Comparison of ENCODE assay signal across 7 mouse cellular contexts in genomic region chr4:148940674-148941211, GRCm38 (mm10).
DNase-seq lines count a peak whose midpoint lies in the region; ATAC-seq and TF ChIP-seq lines count a peak whose summit lies in the region.

No protein-coding gene starts in this region.

- H3K4me2 ChIP-seq in forebrain, embryonic 12.5 days = peak overlapping the region; percentile 42
- peak overlapping the region; percentile 17; the same call in 1 of the 2 replicates for H3K4me2 ChIP-seq in hindbrain, embryonic 11.5 days (replicated peaks; ENCODE audit: low read depth, low read length)
- H3K4me2 ChIP-seq in limb, embryonic 12.5 days = peak overlapping the region; percentile 46
- H3K4me2 ChIP-seq in midbrain, embryonic 11.5 days = peak overlapping the region; percentile 38

- peak; percentile 90 for ATAC-seq in forebrain, embryonic 12.5 days (ENCODE audit: low FRiP score)
- ATAC-seq in hindbrain, embryonic 11.5 days (ENCODE audit: low FRiP score) = peak; percentile 92
- peak; percentile 51 for ATAC-seq in limb, embryonic 12.5 days (ENCODE audit: insufficient number of reproducible peaks, insufficient read depth, low FRiP score, low TSS enrichment, low read depth)
- ATAC-seq in midbrain, embryonic 11.5 days (ENCODE audit: low FRiP score) = peak; percentile 95

- no peaks in the 10 kb centered on the region for H3K9me3 ChIP-seq in E14TG2a.4 (ENCODE audit: low read length)
- H3K9me3 ChIP-seq in forebrain, embryonic 12.5 days = no peaks in the 10 kb centered on the region
- no peaks in the 10 kb centered on the region for H3K9me3 ChIP-seq in hindbrain, embryonic 11.5 days (ENCODE audit: control insufficient read depth, low read length)
- H3K9me3 ChIP-seq in limb, embryonic 12.5 days = no peaks in the 10 kb centered on the region
- no peaks in the 10 kb centered on the region for H3K9me3 ChIP-seq in midbrain, embryonic 11.5 days (ENCODE audit: control insufficient read depth, low read length)

- H3K36me3 ChIP-seq in E14TG2a.4 (ENCODE audit: insufficient read depth, low read length) = peaks cover 34% of the 10 kb centered on the region
- H3K36me3 ChIP-seq in forebrain, embryonic 12.5 days (replicated peaks) = 0 out of 2 replicates have a peak, but pooled peaks cover 2% of the 10 kb centered on the region
- no peaks in the 10 kb centered on the region for H3K36me3 ChIP-seq in hindbrain, embryonic 11.5 days (ENCODE audit: control insufficient read depth, insufficient read depth, low read length)
- H3K36me3 ChIP-seq in limb, embryonic 12.5 days = peaks cover 5% of the 10 kb centered on the region; the same call in 1 of the 2 replicates
- no peaks in the 10 kb centered on the region for H3K36me3 ChIP-seq in midbrain, embryonic 11.5 days (ENCODE audit: control insufficient read depth, insufficient read depth, low read length)

- peaks cover 20% of the 10 kb centered on the region for H3K27me3 ChIP-seq in E14TG2a.4 (ENCODE audit: insufficient read depth, low read length)
- H3K27me3 ChIP-seq in forebrain, embryonic 12.5 days = peaks cover 37% of the 10 kb centered on the region
- peaks cover 12% of the 10 kb centered on the region for H3K27me3 ChIP-seq in hindbrain, embryonic 11.5 days (ENCODE audit: control insufficient read depth, insufficient read depth, low read length)
- H3K27me3 ChIP-seq in limb, embryonic 12.5 days = peaks cover 65% of the 10 kb centered on the region
- peaks cover 55% of the 10 kb centered on the region for H3K27me3 ChIP-seq in midbrain, embryonic 11.5 days (ENCODE audit: control insufficient read depth, insufficient read depth, low read length)

- H3K9ac ChIP-seq in forebrain, embryonic 12.5 days = 0 out of 2 replicates have a peak overlapping the region, but pooled peaks have one; percentile 17
- no peak overlapping the region for H3K9ac ChIP-seq in hindbrain, embryonic 11.5 days (ENCODE audit: low read depth, low read length)
- no peak overlapping the region; the same call in 1 of the 2 replicates for H3K9ac ChIP-seq in limb, embryonic 12.5 days (replicated peaks)
- 0 out of 2 replicates have a peak overlapping the region, but pooled peaks have one; percentile 25 for H3K9ac ChIP-seq in midbrain, embryonic 11.5 days (ENCODE audit: low read length)

- peak; percentile 70 for DNase-seq in ZHBTc4 (ENCODE audit: low read depth, low spot score)
- DNase-seq in hindbrain, embryonic 11.5 days (ENCODE audit: low spot score) = peak; percentile 84
- DNase-seq in midbrain, embryonic 11.5 days (ENCODE audit: low spot score, missing footprints) = peak; percentile 95
- peak; percentile 69 to 83 for DNase-seq in spleen, postnatal 4 days (ENCODE audit: low spot score in 2 of 2)

- TF ChIP-seq CTCF in E14TG2a.4 (conservative IDR thresholded peaks at IDR 0.05; ENCODE audit: low read length) = no peak

- H3K27ac ChIP-seq in forebrain, embryonic 12.5 days = peak overlapping the region; percentile 62
- H3K27ac ChIP-seq in hindbrain, embryonic 11.5 days (ENCODE audit: low read depth, low read length) = peak overlapping the region; percentile 74
- H3K27ac ChIP-seq in limb, embryonic 12.5 days = no peak overlapping the region
- peak overlapping the region; percentile 54 for H3K27ac ChIP-seq in midbrain, embryonic 11.5 days (ENCODE audit: low read depth, low read length)

- 9% methylated on average over 25 of the region's 25 CpGs for WGBS in forebrain, embryonic 12.5 days
- 9% methylated on average over 25 of the region's 25 CpGs for WGBS in hindbrain, embryonic 11.5 days
- 8% methylated on average over 25 of the region's 25 CpGs for WGBS in limb, embryonic 12.5 days
- WGBS in midbrain, embryonic 11.5 days = 6% methylated on average over 25 of the region's 25 CpGs

- H3K4me3 ChIP-seq in E14TG2a.4 (replicated peaks; ENCODE audit: low read length) = 0 out of 2 replicates have a peak overlapping the region, but pooled peaks have one; percentile 23
- no peak overlapping the region; the same call in 1 of the 2 replicates for H3K4me3 ChIP-seq in forebrain, embryonic 12.5 days (replicated peaks)
- H3K4me3 ChIP-seq in hindbrain, embryonic 11.5 days (ENCODE audit: low read depth, low read length) = no peak overlapping the region
- H3K4me3 ChIP-seq in limb, embryonic 12.5 days (replicated peaks) = 0 out of 2 replicates have a peak overlapping the region, but pooled peaks have one; percentile 4
- no peak overlapping the region for H3K4me3 ChIP-seq in midbrain, embryonic 11.5 days (ENCODE audit: low read depth, low read length)

- H3K4me1 ChIP-seq in E14TG2a.4 (replicated peaks; ENCODE audit: low read depth, low read length) = peaks cover 76% of the 10 kb centered on the region
- H3K4me1 ChIP-seq in forebrain, embryonic 12.5 days = peaks cover 29% of the 10 kb centered on the region
- H3K4me1 ChIP-seq in hindbrain, embryonic 11.5 days (replicated peaks; ENCODE audit: control insufficient read depth, insufficient read depth, low read length) = peaks cover 16% of the 10 kb centered on the region
- H3K4me1 ChIP-seq in limb, embryonic 12.5 days (replicated peaks) = peaks cover 23% of the 10 kb centered on the region
- H3K4me1 ChIP-seq in midbrain, embryonic 11.5 days (ENCODE audit: control insufficient read depth, insufficient read depth, low read length) = peaks cover 19% of the 10 kb centered on the region

Comparison
In these comparisons a context has a peak if more than half of its experiments do, and no peak if none do; other contexts are left out.
1. H3K4me3 ChIP-seq: peak in E14TG2a.4 (single experiment) and limb, embryonic 12.5 days (single experiment); none in forebrain, embryonic 12.5 days (single experiment), hindbrain, embryonic 11.5 days (single experiment) and midbrain, embryonic 11.5 days (single experiment).
2. H3K9ac ChIP-seq: peak in forebrain, embryonic 12.5 days (single experiment) and midbrain, embryonic 11.5 days (single experiment); none in hindbrain, embryonic 11.5 days (single experiment) and limb, embryonic 12.5 days (single experiment).
3. Peak in every context shown above with its lines, with median percentiles within 50 percentile points of each other: DNase-seq, ATAC-seq and H3K4me2 ChIP-seq.